Mouse (Mus musculus): ENCODE results near the gene Slc12a9. TPM values are rescaled to one million over a fixed set of nuclear protein-coding genes. Genes with fewer than 3 reads are reported as not detected.

The Slc12a9 gene
- total and polyA plus RNA-seq, 3 experiments: 3.0 to 11.1 (median 7.9) TPM

- Histone ChIP-seq H3K27ac (ENCODE audit: insufficient read depth, low read depth) (no peak overlapping the region), H3K4me3 (replicated peaks in 1 of 3; ENCODE audit: low read depth in 2 of 3, low read length in 2 of 3, poor library complexity in 1 of 3) (peak overlapping the region in 2 of 3 experiments; percentile 41 to 54)
- dilution Hi-C loops (cut with MboI; ENCODE audit: extremely low pct_ligation_motif_present, extremely low pct_unique_long_range_greater_than_20kb, low sequenced_read_pairs): no loop called here
Measured at GRCm38 (mm10) chr5:137350205-137351057, 17.0 kb upstream of the Slc12a9 start.

GRCm38 (mm10) chr5:137349384-137350204, 16.2 kb upstream of the Slc12a9 start, which contains the start of gene Ephb4:
TSS of gene Ephb4 (plus strand) at chr5:137350109.
- Histone ChIP-seq H3K27me3 (replicated peaks) (peaks cover 57% of the 10 kb centered on the region), H3K79me2 (replicated peaks; ENCODE audit: control insufficient read depth, extremely low read depth, insufficient read depth, poor library complexity, severe bottlenecking) (no peaks in the 10 kb centered on the region), H3K9ac (ENCODE audit: insufficient read depth, low read depth) (peak within 1 kb of the TSS; percentile 10; the same call in 1 of the 2 replicates), H3K36me3 (replicated peaks in 1 of 2; ENCODE audit: control insufficient read depth in 1 of 2, insufficient read depth in 1 of 2, low read length in 1 of 2) (no peaks in the 10 kb centered on the region), H3K4me1 (ENCODE audit: control insufficient read depth in 1 of 2, insufficient read depth in 2 of 2) (peaks cover 10 to 39% of the 10 kb centered on the region in 2 experiments; a peak in 3 of 4 replicates), H3K4me3 (replicated peaks in 1 of 3; ENCODE audit: low read depth in 2 of 3, low read length in 2 of 3, poor library complexity in 1 of 3) (peak within 1 kb of the TSS in 2 of 3 experiments; percentile 41 to 54), H3K27ac (ENCODE audit: insufficient read depth, low read depth) (no peak within 1 kb of the TSS), H3K9me3 (replicated peaks; ENCODE audit: low read length) (no peaks in the 10 kb centered on the region), H3K4me2 (ENCODE audit: insufficient read depth, low read depth, poor library complexity, severe bottlenecking) (peak within 1 kb of the TSS; percentile 71)
- in situ Hi-C loops (cut with MboI; ENCODE audit: low pct_ligation_motif_present, low pct_unique_long_range_greater_than_20kb, low sequenced_read_pairs): no loop called here
- peak; percentile 5 for DNase-seq (ENCODE audit: extremely low read depth)
- dilution Hi-C loops (cut with MboI; ENCODE audit: extremely low pct_ligation_motif_present, extremely low pct_unique_long_range_greater_than_20kb, low sequenced_read_pairs): no loop called here
- no peak for TF ChIP-seq ZMIZ1 (IDR thresholded peaks at IDR 0.05; ENCODE audit: low read depth, low read length)

More at GRCm38 (mm10) chr5:137350205-137351057, 17.0 kb upstream of the Slc12a9 start:
- no peaks in the 10 kb centered on the region for H3K79me2 ChIP-seq (replicated peaks; ENCODE audit: control insufficient read depth, extremely low read depth, insufficient read depth, poor library complexity, severe bottlenecking)
- no peaks in the 10 kb centered on the region for H3K36me3 ChIP-seq (replicated peaks in 1 of 2; ENCODE audit: control insufficient read depth in 1 of 2, insufficient read depth in 1 of 2, low read length in 1 of 2)
- in situ Hi-C loops (cut with MboI; ENCODE audit: low pct_ligation_motif_present, low pct_unique_long_range_greater_than_20kb, low sequenced_read_pairs): no loop called here
- H3K27me3 ChIP-seq (replicated peaks): peaks cover 63% of the 10 kb centered on the region
- H3K4me1 ChIP-seq (ENCODE audit: control insufficient read depth in 1 of 2, insufficient read depth in 2 of 2): peaks cover 7 to 31% of the 10 kb centered on the region in 2 experiments; a peak in 3 of 4 replicates
- peak overlapping the region; percentile 71 for H3K4me2 ChIP-seq (ENCODE audit: insufficient read depth, low read depth, poor library complexity, severe bottlenecking)
- DNase-seq (ENCODE audit: extremely low read depth): no peak
- H3K9ac ChIP-seq (ENCODE audit: insufficient read depth, low read depth): peak overlapping the region; percentile 10; the same call in 1 of the 2 replicates
- TF ChIP-seq MAZ (IDR thresholded peaks at IDR 0.05; ENCODE audit: low read depth, low read length): no peak
- no peak for TF ChIP-seq MYC (IDR thresholded peaks at IDR 0.05; ENCODE audit: low read depth, low read length)
- no peak for TF ChIP-seq TBP (conservative IDR thresholded peaks at IDR 0.05; ENCODE audit: low read depth, low read length)
- TF ChIP-seq NRF1 (IDR thresholded peaks at IDR 0.05; ENCODE audit: low read depth, low read length): peak; percentile 48; the same call in 1 of the 2 replicates
- H3K9me3 ChIP-seq (replicated peaks; ENCODE audit: low read length): no peaks in the 10 kb centered on the region

DNA sequence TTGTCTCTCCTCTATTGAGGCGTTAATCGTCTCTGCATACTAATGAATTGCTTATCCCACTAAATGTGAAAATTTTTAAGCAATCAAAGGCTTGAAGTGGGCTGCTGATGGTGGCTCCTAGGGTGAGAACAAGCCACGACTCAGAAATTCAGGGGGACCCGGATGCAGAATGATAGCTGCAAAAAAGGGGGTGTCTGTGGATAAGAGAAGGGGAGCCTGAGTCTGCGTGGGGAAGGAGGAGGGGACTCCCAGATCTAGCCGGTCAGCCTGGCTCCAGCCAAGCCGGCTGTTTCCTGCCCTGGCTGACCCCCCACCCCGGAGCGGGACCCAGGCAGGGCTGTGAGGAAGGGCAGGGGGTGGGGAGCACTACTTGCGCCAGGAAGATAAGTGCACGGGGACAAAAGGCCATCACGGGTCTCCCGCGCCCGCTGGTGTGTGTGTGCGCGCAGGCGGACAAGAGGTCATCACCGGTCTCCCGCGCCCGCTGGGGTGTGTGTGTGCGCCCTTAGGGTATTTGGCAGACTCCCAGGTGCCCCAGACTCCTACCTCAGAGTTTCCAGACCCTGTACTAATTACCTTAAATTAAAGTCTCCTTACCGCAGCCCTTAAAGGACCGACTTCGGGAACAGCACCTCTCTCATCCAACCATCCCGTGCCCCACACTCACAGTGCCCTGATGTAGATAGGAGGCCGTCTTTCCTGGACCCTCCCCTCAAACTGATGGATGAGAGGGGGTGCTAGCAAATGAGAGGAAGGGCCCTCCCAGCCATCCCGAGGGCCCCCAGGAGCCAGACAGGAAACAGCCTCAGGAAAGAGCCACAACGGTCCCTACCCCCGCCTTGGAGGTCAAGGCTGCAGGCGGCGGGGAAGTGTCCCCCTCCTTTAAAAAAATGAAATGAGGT, 15.3 kb upstream of the Slc12a9 start:
- dilution Hi-C loops (cut with MboI; ENCODE audit: extremely low pct_ligation_motif_present, extremely low pct_unique_long_range_greater_than_20kb, low sequenced_read_pairs) (no loop called here), in situ Hi-C loops (cut with MboI; ENCODE audit: low pct_ligation_motif_present, low pct_unique_long_range_greater_than_20kb, low sequenced_read_pairs) (no loop called here)
- Histone ChIP-seq H3K9ac (ENCODE audit: insufficient read depth, low read depth) (no peak overlapping the region), H3K27me3 (replicated peaks) (peaks cover 48% of the 10 kb centered on the region), H3K79me2 (replicated peaks; ENCODE audit: control insufficient read depth, extremely low read depth, insufficient read depth, poor library complexity, severe bottlenecking) (no peaks in the 10 kb centered on the region), H3K9me3 (replicated peaks; ENCODE audit: low read length) (peaks cover 6% of the 10 kb centered on the region), H3K4me3 (replicated peaks in 1 of 3; ENCODE audit: low read depth in 2 of 3, low read length in 2 of 3, poor library complexity in 1 of 3) (no peak overlapping the region), H3K27ac (ENCODE audit: insufficient read depth, low read depth) (no peak overlapping the region), H3K4me2 (ENCODE audit: insufficient read depth, low read depth, poor library complexity, severe bottlenecking) (no peak overlapping the region), H3K4me1 (ENCODE audit: control insufficient read depth in 1 of 2, insufficient read depth in 2 of 2) (peaks cover 10 to 45% of the 10 kb centered on the region in 2 experiments; a peak in 3 of 4 replicates), H3K36me3 (replicated peaks in 1 of 2; ENCODE audit: control insufficient read depth in 1 of 2, insufficient read depth in 1 of 2, low read length in 1 of 2) (no peaks in the 10 kb centered on the region)
- no peak for DNase-seq (ENCODE audit: extremely low read depth)
- no peak for TF ChIP-seq HCFC1 (IDR thresholded peaks at IDR 0.05; ENCODE audit: low read depth, low read length)
- no peak for TF ChIP-seq ETS1 (conservative IDR thresholded peaks at IDR 0.05; ENCODE audit: low read depth, low read length)
- no peak for TF ChIP-seq GABPA (IDR thresholded peaks at IDR 0.05; ENCODE audit: insufficient replicate concordance, low read depth, low read length)
- no peak for TF ChIP-seq TCF12 (IDR thresholded peaks at IDR 0.05; ENCODE audit: low read depth, low read length)
- TF ChIP-seq POLR2AphosphoS2 (IDR thresholded peaks at IDR 0.05; ENCODE audit: low read depth, low read length): no peak
- TF ChIP-seq ELF1 (IDR thresholded peaks at IDR 0.05; ENCODE audit: low read depth, low read length): no peak
- TF ChIP-seq ZC3H11A (IDR thresholded peaks at IDR 0.05; ENCODE audit: low read depth, low read length): no peak
